Mouse (Mus musculus): Measurements from ENCODE around the gene Troap. TPM values are rescaled to one million over a fixed set of nuclear protein-coding genes. Genes with fewer than 3 reads are reported as not detected.

The Troap gene
- total RNA-seq, 2 experiments from 2014 or later = 1.2 to 2.6 TPM

GRCm38 (mm10) chr15:99111809-99112208 is 37.4 kb downstream of the Troap start:
- no peak for DNase-seq (ENCODE audit: low spot score in 2 of 2)

GRCm38 (mm10) chr15:99112843-99113395 is 38.5 kb downstream of the Troap start:
- no peak for DNase-seq (ENCODE audit: low spot score in 2 of 2)

DNA sequence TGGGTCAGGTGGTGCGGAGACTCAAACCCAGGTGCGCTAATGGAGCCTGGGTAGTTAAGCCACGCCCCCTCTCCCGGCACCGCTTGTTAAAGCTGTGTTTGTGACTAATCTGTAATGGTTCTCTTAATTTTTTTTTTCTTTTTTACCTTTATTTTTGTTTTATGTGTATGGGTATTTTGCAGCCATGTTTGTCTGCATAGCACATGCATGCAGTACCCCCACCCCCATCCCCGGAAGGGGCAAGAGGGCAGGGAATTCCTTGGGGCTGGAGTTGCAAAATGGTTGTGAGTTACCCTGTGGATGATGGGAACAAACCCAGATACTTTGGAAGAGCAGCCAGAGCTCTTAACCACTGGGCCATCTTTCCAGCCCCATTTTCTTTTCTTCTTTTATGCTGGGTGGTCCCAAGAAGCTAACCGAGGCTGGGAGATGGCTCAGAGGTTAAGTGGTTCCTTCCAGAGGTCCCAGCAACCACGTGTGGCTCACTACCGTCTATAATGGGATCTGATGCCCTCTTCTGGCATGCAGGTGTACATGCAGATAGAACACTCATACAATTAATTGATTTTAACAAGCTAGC is 39.1 kb downstream of the Troap start:
- DNase-seq (ENCODE audit: low spot score in 2 of 2) = no peak

GRCm38 (mm10) chr15:99114312-99115064 is 40.1 kb downstream of the Troap start:
- DNase-seq (ENCODE audit: low spot score in 2 of 2) = no peak

DNA sequence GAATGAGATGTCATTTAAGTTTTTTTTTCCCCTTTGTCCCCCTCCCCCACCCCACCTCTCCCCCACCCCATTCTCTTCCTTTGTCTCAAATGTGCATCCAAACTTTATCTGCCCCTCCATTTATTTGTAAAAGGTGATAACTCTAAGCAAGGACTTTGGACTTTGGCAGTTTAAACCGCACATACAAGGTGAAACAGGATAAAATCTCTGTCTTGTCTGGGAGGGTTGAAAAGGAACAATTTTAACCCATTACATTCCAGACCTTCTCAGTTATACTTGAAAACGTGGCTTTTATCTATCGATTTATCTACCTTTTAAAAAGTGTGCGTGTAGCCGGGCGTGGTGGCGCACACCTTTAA is 40.7 kb downstream of the Troap start:
- DNase-seq (ENCODE audit: low spot score in 2 of 2) = no peak

GRCm38 (mm10) chr15:99116539-99116938 is 42.2 kb downstream of the Troap start:
- no peak for DNase-seq (ENCODE audit: low spot score in 2 of 2)

DNA sequence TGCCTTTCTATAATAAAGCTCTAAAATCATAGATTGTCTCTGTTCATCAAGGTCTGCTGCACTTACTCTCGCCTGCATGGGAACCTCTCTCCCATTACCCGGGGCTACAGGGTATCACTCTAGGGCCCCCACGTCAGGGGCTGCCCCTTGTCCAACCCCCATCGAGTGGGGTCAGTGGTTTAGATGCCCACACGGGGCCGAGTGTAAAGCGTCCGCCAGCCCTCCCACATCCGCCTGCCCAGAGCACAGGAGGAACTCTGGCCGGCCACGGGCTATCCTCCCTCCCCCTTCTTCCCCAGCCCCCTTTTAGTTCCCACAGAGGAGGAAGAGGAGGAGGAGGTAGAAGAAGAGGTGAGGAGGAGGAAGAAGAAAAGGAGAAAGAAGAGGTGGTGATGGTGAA is 46.4 kb downstream of the Troap start:
- no peak for DNase-seq (ENCODE audit: low spot score in 2 of 2)

DNA sequence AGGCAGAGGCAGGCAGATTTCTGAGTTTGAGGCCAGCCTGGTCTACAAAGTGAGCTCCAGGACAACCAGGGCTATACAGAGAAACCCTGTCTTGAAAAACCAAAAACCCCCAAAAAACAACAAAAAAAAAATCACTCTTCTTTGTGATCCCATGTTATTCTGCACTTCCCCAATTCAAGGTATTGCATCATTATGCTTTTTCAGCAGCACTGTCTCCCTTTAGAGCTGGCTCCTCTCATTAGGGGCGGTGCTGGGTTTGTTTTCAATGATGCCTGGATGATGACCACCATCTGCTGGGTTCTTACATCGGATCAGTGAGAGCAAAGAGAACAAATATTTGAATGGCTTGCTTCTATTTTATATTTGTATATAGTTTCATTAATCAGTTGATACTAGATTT is 48.3 kb downstream of the Troap start:
- no peak for DNase-seq (ENCODE audit: low spot score in 2 of 2)

DNA sequence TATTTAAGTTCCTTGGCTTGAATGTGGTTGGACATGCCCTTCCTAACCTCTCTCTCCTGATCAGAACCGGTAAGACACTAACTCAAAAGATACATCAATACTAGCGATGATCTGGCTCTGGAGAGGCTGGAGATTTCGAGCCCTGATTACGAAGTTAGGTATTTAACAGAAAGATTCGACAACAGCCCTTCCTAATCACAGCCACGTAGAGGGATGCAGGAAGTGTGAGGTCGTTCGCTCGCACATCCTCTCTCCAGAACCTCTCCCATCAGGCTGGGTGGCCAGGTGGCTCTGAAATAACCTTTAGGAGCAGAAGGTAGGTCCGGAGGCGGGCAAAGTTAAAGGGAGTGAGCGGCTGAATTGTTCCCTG is 51.3 kb downstream of the Troap start, which contains the start of gene Spats2:
TSS of gene Spats2 (plus strand) at position 206 of the 370 bp plus-strand sequence.
- DNase-seq (ENCODE audit: low spot score in 2 of 2) = no peak

GRCm38 (mm10) chr15:99126081-99126815 is 51.9 kb downstream of the Troap start:
- peak; percentile 90 to 92 for DNase-seq (ENCODE audit: low spot score in 2 of 2)

DNA sequence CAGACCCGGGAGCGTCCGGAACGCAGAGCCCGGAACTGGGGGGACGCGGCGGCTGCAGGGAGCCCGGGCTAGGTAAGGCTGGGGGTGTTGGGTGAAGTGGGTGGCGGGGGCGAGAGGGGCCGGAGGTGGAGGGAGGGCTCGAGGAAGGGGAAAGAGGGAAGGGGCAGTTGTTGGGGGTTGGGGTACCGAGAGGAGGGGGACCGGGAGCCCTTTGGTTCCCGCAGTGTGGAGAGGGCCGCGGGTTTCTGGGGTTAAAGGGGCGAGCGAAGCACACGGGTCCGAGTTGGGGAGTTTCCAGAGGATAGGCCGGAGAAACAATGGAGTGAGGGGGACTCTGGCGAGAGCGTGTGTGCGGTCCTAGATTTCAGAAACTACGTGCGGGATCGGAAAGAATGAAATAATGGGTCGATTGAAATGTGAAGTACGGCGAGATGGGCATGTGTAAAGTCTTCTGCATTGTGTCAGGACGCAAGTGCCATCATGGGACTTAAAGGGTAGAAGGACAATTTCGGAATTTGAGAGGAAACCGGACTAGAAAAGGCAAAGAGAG is 52.5 kb downstream of the Troap start:
- peak in 1 of 2 experiments; percentile 13 for DNase-seq (ENCODE audit: low spot score in 2 of 2)

DNA sequence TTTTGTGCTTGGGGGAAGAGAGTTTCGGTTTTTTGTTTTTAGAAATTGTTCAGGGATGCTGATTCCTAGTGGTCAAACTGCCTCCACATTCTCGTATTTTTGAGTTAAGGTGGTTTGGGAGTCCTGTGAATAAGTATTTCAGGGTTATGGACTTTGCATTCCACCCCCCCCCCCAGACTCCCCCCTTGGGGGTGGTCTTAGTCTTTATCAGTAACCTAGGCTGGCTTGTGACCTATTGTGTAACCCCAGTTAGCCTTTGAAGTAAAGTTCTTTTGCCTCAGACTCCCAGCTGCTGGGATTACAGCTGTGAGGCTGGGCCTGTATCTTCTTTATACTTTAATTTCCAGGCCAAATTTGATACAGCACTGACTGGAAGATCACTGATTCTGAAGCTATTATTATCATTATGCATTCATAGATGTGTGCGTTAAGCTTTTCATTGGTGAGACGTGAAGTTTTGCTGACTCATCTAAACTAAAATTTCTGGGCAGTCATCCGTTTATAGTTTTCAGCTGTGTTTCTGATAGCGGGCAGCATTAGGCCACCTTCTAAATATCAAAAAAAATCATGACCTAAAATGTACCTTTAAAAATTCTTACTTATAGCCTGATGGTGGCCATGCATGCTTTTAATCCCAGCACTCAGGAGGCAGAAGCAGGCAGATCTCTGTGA is 53.6 kb downstream of the Troap start:
- no peak for DNase-seq (ENCODE audit: low spot score in 2 of 2)

DNA sequence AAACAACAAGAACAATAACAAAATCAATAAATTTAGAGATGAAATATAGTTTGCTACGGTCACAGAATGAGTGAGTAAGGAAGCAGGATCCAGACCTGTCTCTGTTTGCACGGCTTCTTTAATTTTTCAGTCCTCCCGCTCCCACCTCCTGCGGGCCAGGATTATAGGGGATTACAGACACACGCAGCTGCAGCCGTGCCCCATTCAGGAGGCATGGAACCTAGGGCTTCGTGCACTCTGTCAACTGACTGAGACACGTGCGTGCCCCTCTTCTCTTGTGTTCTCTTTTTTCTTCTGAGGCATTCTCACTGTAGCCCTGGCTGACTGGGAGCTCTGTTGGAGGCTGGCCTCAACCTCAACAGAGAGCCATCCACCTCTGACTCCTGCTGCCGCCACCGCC is 55.1 kb downstream of the Troap start:
- DNase-seq (ENCODE audit: low spot score in 2 of 2) = no peak

- DNase-seq (ENCODE audit: low spot score in 2 of 2) = no peak
These were observed 55.9 kb downstream of the Troap start for GRCm38 (mm10) chr15:99129956-99130910.

Small RNA genes lying within 50 kb of the gene (microRNA-seq; reads per million reads assigned to microRNA genes)
- 0 reads per million in 2 experiments for gene Mir6960

Other genes with a start within 250 kb of the Troap start
- 10 to 100 TPM; 44.5 to 46.2 TPM for gene Prkag1, start 243.1 kb upstream of the Troap start, total RNA-seq (2021)
- gene Kmt2d, start 203.4 kb upstream of the Troap start, total RNA-seq (2021) = 10 to 100 TPM; 71.7 to 83.1 TPM
- 1 to 10 TPM; 8.1 to 9.3 TPM for gene Rhebl1, start 180.0 kb upstream of the Troap start, total RNA-seq (2021)
- under 1 TPM; 0.31 to 0.35 TPM for gene Dhh, start 176.0 kb upstream of the Troap start, total RNA-seq (2021)
- gene Lmbr1l, start 156.3 kb upstream of the Troap start, total RNA-seq (2021) = 10 to 100 TPM; 13.7 to 17.9 TPM
- gene Tuba1b, start 140.0 kb upstream of the Troap start, total RNA-seq (2021) = 100 to 1,000 TPM; 661 to 671 TPM
- not detected for gene Gm49450, start 121.0 kb upstream of the Troap start, total RNA-seq (2021)
- gene Tuba1a, start 120.9 kb upstream of the Troap start, total RNA-seq (2021) = 1,000 to 10,000 TPM; 2,120 to 2,322 TPM
- 100 to 1,000 TPM; 119 to 162 TPM for gene Tuba1c, start 44.7 kb upstream of the Troap start, total RNA-seq (2021)
- 1 to 10 TPM; 3.7 to 5.1 TPM for gene Prph, start 19.4 kb upstream of the Troap start, total RNA-seq (2021)
- gene C1ql4, start 13.2 kb downstream of the Troap start, total RNA-seq (2021) = under 1 TPM in 1 of 2 experiments, not detected in 1; 0.44 TPM
- under 1 TPM in 1 of 2 experiments, not detected in 1; 0.28 TPM for gene Dnajc22, start 18.6 kb downstream of the Troap start, total RNA-seq (2021)
- 10 to 100 TPM; 35.2 to 38.6 TPM for gene Spats2, start 51.3 kb downstream of the Troap start, total RNA-seq (2021)
- 10 to 100 TPM; 71.6 to 78.7 TPM for gene Kcnh3, start 150.3 kb downstream of the Troap start, total RNA-seq (2021)
- gene Mcrs1, start 177.4 kb downstream of the Troap start, total RNA-seq (2021) = 10 to 100 TPM; 80.1 to 84.3 TPM
- 100 to 1,000 TPM in 1 of 2 experiments, 10 to 100 TPM in 1; 92.8 to 103 TPM for gene Prpf40b, start 220.5 kb downstream of the Troap start, total RNA-seq (2021)
- 1 to 10 TPM; 1.5 to 1.7 TPM for gene Fam186b, start 221.3 kb downstream of the Troap start, total RNA-seq (2021)